Mouse (Mus musculus) thymus, adult 2 months (tissue): ENCODE measurements around the gene Pde3a. TPM values are rescaled to one million over a fixed set of nuclear protein-coding genes. Genes with fewer than 3 reads are reported as not detected.

ENCODE experiments used
- DNase-seq: peaks from one replicate; pipeline ENCODE4 v3.0.0; 2021
- H3K27ac ChIP-seq: fragments of 200-500 bp; 2 replicates; pipeline ENCODE4 v1.5.1; 2012; ENCODE audit warnings: low read length, control low read depth; ENCODE audit not compliant: control insufficient read depth, insufficient read depth
- H3K27me3 ChIP-seq: fragments of 200-500 bp; 2 replicates; pipeline ENCODE4 v1.6.1; 2012; ENCODE audit warnings: mild to moderate bottlenecking, low read length, moderate library complexity, mixed read lengths; ENCODE audit not compliant: control insufficient read depth, insufficient read depth
- H3K36me3 ChIP-seq: fragments of 200-500 bp; 2 replicates; pipeline ENCODE4 v1.6.1; 2012; ENCODE audit warnings: mild to moderate bottlenecking, low read length, moderate library complexity; ENCODE audit not compliant: control insufficient read depth, insufficient read depth
- H3K4me1 ChIP-seq: fragments of 200-500 bp; replicated peaks from 2 replicates; pipeline ENCODE4 v1.6.1; 2012; ENCODE audit warnings: low read length; ENCODE audit not compliant: control insufficient read depth, insufficient read depth
- H3K4me3 ChIP-seq: fragments of 200-500 bp; 2 replicates; pipeline ENCODE4 v1.5.1; 2012; ENCODE audit warnings: mild to moderate bottlenecking, low read length, control low read depth, moderate library complexity; ENCODE audit not compliant: control insufficient read depth, insufficient read depth
- CTCF ChIP-seq: fragments of 200-500 bp; IDR thresholded peaks from 2 replicates; pipeline ENCODE4 v1.5.1; 2012; ENCODE audit warnings: mild to moderate bottlenecking, control low read depth, low read length, moderate library complexity, borderline replicate concordance; ENCODE audit not compliant: control insufficient read depth, poor library complexity, insufficient read depth; ENCODE audit errors: extremely low read depth
- POLR2A ChIP-seq: fragments of 200-500 bp; IDR thresholded peaks from 2 replicates; pipeline ENCODE4 v1.6.1; 2012; ENCODE audit warnings: mild to moderate bottlenecking, low read length, control low read depth, moderate library complexity; ENCODE audit not compliant: control insufficient read depth, poor library complexity, insufficient read depth; ENCODE audit errors: extremely low read depth
- WGBS: fragments of 180-500 bp; shearing (Covaris S2); methylation state at CpG from one replicate; pipeline ENCODE4 v1.1.7; 2018; 5-methylcytosine and 5-hydroxymethylcytosine counted together
- polyA plus RNA-seq: library from polyadenylated mRNA; depleted of rRNA; stranded (reverse); fragments of >200 nt; gene quantifications from 2 replicates; pipeline ENCODE4 v1.2.3, GENCODE M21; 2012

The Pde3a gene
- polyA plus RNA-seq, 1 experiment = 1.3 TPM

GRCm38 (mm10) chr6:141226851-141227657, 22.0 kb upstream of the Pde3a start:
- Histone ChIP-seq H3K27ac (no peak overlapping the region), H3K36me3 (no peaks in the 10 kb centered on the region), H3K27me3 (no peaks in the 10 kb centered on the region), H3K4me1 (no peaks in the 10 kb centered on the region), H3K4me3 (no peak overlapping the region)
- DNase-seq = no peak
- TF ChIP-seq CTCF = no peak
- TF ChIP-seq POLR2A = no peak
- WGBS = 92% methylated on average over 15 of the region's 15 CpGs

GRCm38 (mm10) chr6:141227658-141228005, 21.4 kb upstream of the Pde3a start:
- WGBS = 87% methylated on average over 3 of the region's 3 CpGs

GRCm38 (mm10) chr6:141232756-141233382, 16.2 kb upstream of the Pde3a start:
- DNase-seq = no peak
- no peaks in the 10 kb centered on the region for H3K4me1 ChIP-seq
- no peaks in the 10 kb centered on the region for H3K27me3 ChIP-seq

More at GRCm38 (mm10) chr6:141227658-141228005, 21.4 kb upstream of the Pde3a start:
- no peak overlapping the region for H3K4me3 ChIP-seq
- H3K36me3 ChIP-seq = no peaks in the 10 kb centered on the region
- no peak for TF ChIP-seq CTCF
- TF ChIP-seq POLR2A = no peak
- no peak overlapping the region for H3K27ac ChIP-seq
- DNase-seq = no peak
- no peaks in the 10 kb centered on the region for H3K27me3 ChIP-seq
- H3K4me1 ChIP-seq = no peaks in the 10 kb centered on the region

GRCm38 (mm10) chr6:141241809-141242208, 7.3 kb upstream of the Pde3a start:
- Histone ChIP-seq H3K27ac (no peak overlapping the region), H3K36me3 (no peaks in the 10 kb centered on the region), H3K4me3 (no peak overlapping the region), H3K27me3 (no peaks in the 10 kb centered on the region), H3K4me1 (no peaks in the 10 kb centered on the region)
- no peak for TF ChIP-seq POLR2A
- no peak for TF ChIP-seq CTCF
- no peak for DNase-seq
- WGBS = 97% methylated on average over 1 of the region's 1 CpGs

More at GRCm38 (mm10) chr6:141232756-141233382, 16.2 kb upstream of the Pde3a start:
- WGBS = 91% methylated on average over 6 of the region's 6 CpGs
- no peak for TF ChIP-seq POLR2A
- no peak for TF ChIP-seq CTCF
- Histone ChIP-seq H3K36me3 (no peaks in the 10 kb centered on the region), H3K4me3 (no peak overlapping the region), H3K27ac (no peak overlapping the region)

- no peak overlapping the region for H3K4me3 ChIP-seq
- TF ChIP-seq CTCF (no peak), POLR2A (no peak)
- WGBS = 93% methylated on average over 4 of the region's 4 CpGs
- no peak for DNase-seq
- H3K27me3 ChIP-seq = no peaks in the 10 kb centered on the region; the same call in 1 of the 2 replicates
- H3K4me1 ChIP-seq = no peaks in the 10 kb centered on the region
- no peak overlapping the region for H3K27ac ChIP-seq
- no peaks in the 10 kb centered on the region for H3K36me3 ChIP-seq
Measured at GRCm38 (mm10) chr6:141245089-141245488, 4.0 kb upstream of the Pde3a start.

GRCm38 (mm10) chr6:141246391-141246790, 2.7 kb upstream of the Pde3a start:
- WGBS = 85% methylated on average over 6 of the region's 6 CpGs
- Histone ChIP-seq H3K36me3 (no peaks in the 10 kb centered on the region), H3K4me3 (no peak overlapping the region), H3K27me3 (no peaks in the 10 kb centered on the region; the same call in 1 of the 2 replicates), H3K27ac (no peak overlapping the region), H3K4me1 (no peaks in the 10 kb centered on the region)
- no peak for TF ChIP-seq POLR2A
- no peak for TF ChIP-seq CTCF
- DNase-seq = no peak

- DNase-seq = no peak
- TF ChIP-seq CTCF (no peak), POLR2A (no peak)
- Histone ChIP-seq H3K4me1 (no peaks in the 10 kb centered on the region), H3K4me3 (no peak overlapping the region), H3K36me3 (no peaks in the 10 kb centered on the region), H3K27ac (no peak overlapping the region), H3K27me3 (no peaks in the 10 kb centered on the region; the same call in 1 of the 2 replicates)
Measured at GRCm38 (mm10) chr6:141248081-141248480, 988 bp upstream of the Pde3a start.
